8 mouse cellular contexts compared by ENCODE assay signal in the genomic region with DNA sequence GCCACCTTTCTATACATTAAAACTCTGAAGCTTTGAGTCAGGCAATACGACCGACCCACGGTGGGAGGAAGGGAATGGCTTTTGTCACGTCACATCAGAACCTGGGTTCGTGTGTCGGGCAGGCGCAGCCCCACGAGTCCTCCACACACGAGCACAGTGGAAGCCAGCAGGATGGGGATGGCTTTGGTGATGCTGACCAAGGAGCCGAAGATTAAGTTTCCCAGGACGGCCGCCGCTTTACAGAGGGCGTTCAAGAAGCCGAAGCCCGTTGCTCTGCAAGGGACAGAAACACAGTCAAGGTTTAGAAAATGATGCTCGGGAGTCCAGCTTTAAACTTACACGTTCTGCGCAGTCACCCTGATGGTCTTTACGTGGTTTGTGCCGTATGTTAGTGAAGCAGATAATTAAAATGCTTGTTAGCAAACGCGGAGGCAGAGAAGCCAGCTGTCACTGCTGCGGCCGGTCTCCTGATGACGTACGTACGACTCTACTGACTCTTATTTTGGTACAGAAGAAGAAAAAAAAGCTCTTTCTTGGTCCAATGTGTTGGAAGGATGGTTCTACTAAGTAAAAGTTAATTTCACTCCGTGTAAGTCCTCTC.
A peak's percentile ranks its signal among the peaks of the same experiment; 100 is the strongest.
DNase-seq lines count a peak whose midpoint lies in the region; TF ChIP-seq lines count a peak whose summit lies in the region.

No protein-coding gene starts in this region.

- no peaks in the 10 kb centered on the region; the same call in 1 of the 2 replicates for H3K27me3 ChIP-seq in kidney, adult 2 months (replicated peaks; ENCODE audit: control insufficient read depth, insufficient read depth, low read length)
- H3K27me3 ChIP-seq in heart, adult 2 months (ENCODE audit: control insufficient read depth, insufficient read depth, low read length): no peaks in the 10 kb centered on the region; the same call in none of the 2 replicates

- H3K9ac ChIP-seq in heart, adult 2 months (ENCODE audit: low read depth, low read length): peak overlapping the region; percentile 33

- intact Hi-C loops in heart, adult 2 months (cut with DNase I): no loop called here

- H3K27ac ChIP-seq in kidney, adult 2 months (ENCODE audit: insufficient read depth, low read depth, low read length): no peak overlapping the region; the same call in 1 of the 2 replicates
- H3K27ac ChIP-seq in heart, adult 2 months: peak overlapping the region; percentile 4

- no peak for TF ChIP-seq EP300 in heart, adult 2 months (IDR thresholded peaks at IDR 0.05; ENCODE audit: insufficient read depth, low read depth, low read length)

- no peak for TF ChIP-seq CTCF in kidney, adult 2 months (conservative IDR thresholded peaks at IDR 0.05; ENCODE audit: insufficient read depth, insufficient read length, low read depth, low read length)
- TF ChIP-seq CTCF in heart, adult 2 months (IDR thresholded peaks at IDR 0.05): no peak

- 10% methylated on average over 29 of the region's 29 CpGs for WGBS in kidney, adult 2 months
- 9% methylated on average over 29 of the region's 29 CpGs for WGBS in heart, adult 2 months

- peak overlapping the region; percentile 45 for H3K4me3 ChIP-seq in kidney, adult 2 months (ENCODE audit: insufficient read depth, low read depth, low read length)
- H3K4me3 ChIP-seq in heart, adult 2 months: peak overlapping the region; percentile 44

- DNase-seq in kidney, adult 2 months: peak; percentile 7
- no peak for DNase-seq in kidney, adult 8-10 months
- peak; percentile 60 for DNase-seq in embryo, embryonic 11 days
- DNase-seq in heart, adult 2 months: peak; percentile 29 to 40
- peak; percentile 13 for DNase-seq in kidney, adult 9 months
- peak; percentile 49 for DNase-seq in liver
- DNase-seq in natural killer cell, adult 2 months (ENCODE audit: low spot score in 2 of 2): peak; percentile 27 to 32
- DNase-seq in ovary, adult 18-20 months (ENCODE audit: low spot score): no peak

- H3K4me1 ChIP-seq in kidney, adult 2 months (ENCODE audit: control insufficient read depth, insufficient read depth, low read length): no peaks in the 10 kb centered on the region
- H3K4me1 ChIP-seq in heart, adult 2 months (ENCODE audit: control insufficient read depth, insufficient read depth, low read length): peaks cover 2% of the 10 kb centered on the region

- H3K79me2 ChIP-seq in heart, adult 2 months (replicated peaks; ENCODE audit: control insufficient read depth, insufficient read depth, low read length): no peaks in the 10 kb centered on the region

- no peak for TF ChIP-seq POLR2A in kidney, adult 2 months (IDR thresholded peaks at IDR 0.05; ENCODE audit: low read depth, low read length)
- TF ChIP-seq POLR2A in heart, adult 2 months (IDR thresholded peaks at IDR 0.05; ENCODE audit: insufficient read depth, low read depth, low read length): 0 out of 2 replicates have a peak, but pooled peaks have one; percentile 24

- no peaks in the 10 kb centered on the region for H3K36me3 ChIP-seq in kidney, adult 2 months (ENCODE audit: control insufficient read depth, insufficient read depth, low read length)
- no peaks in the 10 kb centered on the region for H3K36me3 ChIP-seq in heart, adult 2 months (ENCODE audit: control insufficient read depth, insufficient read depth, low read length)

Comparison
In these comparisons a context has a peak if more than half of its experiments do, and no peak if none do; other contexts are left out.
1. DNase-seq: peak in kidney, adult 2 months (single experiment), embryo, embryonic 11 days (single experiment), heart, adult 2 months (2 of 2), kidney, adult 9 months (single experiment), liver (single experiment) and natural killer cell, adult 2 months (2 of 2); none in kidney, adult 8-10 months (0 of 2) and ovary, adult 18-20 months (single experiment).